Comparison of ENCODE assay signal across 20 mouse cellular contexts in the genomic region with DNA sequence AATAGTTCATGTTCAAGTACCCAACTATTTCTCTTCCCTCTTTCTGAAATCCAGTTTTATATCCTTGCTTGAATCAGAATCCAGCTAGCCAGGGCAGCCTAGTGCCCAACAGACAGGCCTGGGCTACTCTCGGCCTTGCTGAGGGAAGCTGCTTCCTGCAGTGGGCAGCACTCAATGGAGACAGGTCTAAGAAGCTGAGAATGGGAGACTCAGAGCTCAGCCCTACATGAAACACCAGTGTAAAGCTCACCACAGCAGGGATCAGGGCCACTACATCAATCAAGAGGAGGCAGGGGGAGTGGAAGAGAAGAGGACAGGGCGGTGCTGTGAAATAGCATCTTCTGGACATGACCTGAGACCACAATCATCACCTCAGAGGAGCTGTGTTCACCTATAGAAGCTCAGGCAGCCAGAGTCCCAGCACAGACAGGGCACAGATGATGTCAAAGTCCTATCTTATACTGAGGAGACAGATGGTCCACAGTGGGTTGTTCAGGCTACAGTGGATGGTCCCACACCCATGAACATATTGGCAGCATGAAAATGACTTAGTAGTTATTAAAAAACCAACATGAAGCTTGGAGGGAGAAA. TPM values are rescaled to one million over a fixed set of nuclear protein-coding genes. Genes with fewer than 3 reads are reported as not detected.
DNase-seq lines count a peak whose midpoint lies in the region; TF ChIP-seq lines count a peak whose summit lies in the region.
"Had no signal": no experiment of that assay in that cellular context is flagged by ENCODE, and none has a peak within 500 bp of the region (broad histone marks: within the 10 kb centered on the region; RNA-seq: fewer than 3 reads in every experiment).

No protein-coding gene starts in this region.

- H3K27me3 ChIP-seq in cerebellum, adult 2 months (ENCODE audit: control insufficient read depth, insufficient read depth, low read length), result no peaks in the 10 kb centered on the region
- H3K27me3 ChIP-seq: embryonic facial prominence, embryonic 15.5 days; heart, embryonic 15.5 days; hindbrain, embryonic 15.5 days had no signal

- H3K27ac ChIP-seq in cerebellum, adult 2 months (ENCODE audit: insufficient read depth, low read length), result peak overlapping the region; percentile 68
- H3K27ac ChIP-seq: embryonic facial prominence, embryonic 15.5 days; forebrain, embryonic 10.5 days; heart, adult 2 months; heart, embryonic 15.5 days; hindbrain, embryonic 10.5 days; hindbrain, embryonic 15.5 days had no signal

- TF ChIP-seq CTCF in cerebellum, adult 2 months (IDR thresholded peaks at IDR 0.05; ENCODE audit: borderline replicate concordance, insufficient read depth, low read depth, low read length), result no peak; the same call in 1 of the 2 replicates

- intact Hi-C loops in left cerebral cortex, postnatal 36 days (cut with DNase I), result no loop called here

- no peak overlapping the region for H3K4me3 ChIP-seq in cerebellum, adult 2 months (replicated peaks; ENCODE audit: insufficient read depth, low read depth, low read length)
- H3K4me3 ChIP-seq: embryonic facial prominence, embryonic 15.5 days; erythroblast, embryonic 14.5 days; forebrain, embryonic 10.5 days; heart, adult 2 months; heart, embryonic 15.5 days; hindbrain, embryonic 10.5 days; hindbrain, embryonic 15.5 days had no signal

- peak; percentile 29 for DNase-seq in heart, adult 11 months
- no peak for DNase-seq in heart, postnatal 4 days
- DNase-seq in brain, adult 2 months (ENCODE audit: low read depth, low spot score), result peak; percentile 72
- peak; percentile 51 to 74 for DNase-seq in cerebellum, adult 2 months
- DNase-seq in cerebellum, postnatal 14 days, result peak; percentile 46 to 64
- no peak for DNase-seq in left cerebral cortex, postnatal 36 days (ENCODE audit: low spot score in 2 of 2)
- DNase-seq in spleen, postnatal 10 days (ENCODE audit: low spot score in 2 of 2), result no peak
- DNase-seq: adrenal gland, adult 2 months; adrenal gland, postnatal 25 days; embryo, embryonic 11 days; gastrocnemius, postnatal 10 days; heart, adult 2 months; heart, postnatal 14 days; kidney, adult 11 months had no signal

- peaks cover 26% of the 10 kb centered on the region for H3K4me1 ChIP-seq in cerebellum, adult 2 months (ENCODE audit: control insufficient read depth, insufficient read depth, low read length)
- H3K4me1 ChIP-seq: embryonic facial prominence, embryonic 15.5 days; forebrain, embryonic 10.5 days; heart, embryonic 15.5 days; hindbrain, embryonic 10.5 days; hindbrain, embryonic 15.5 days had no signal

- no peak for TF ChIP-seq POLR2A in cerebellum, adult 2 months (IDR thresholded peaks at IDR 0.05; ENCODE audit: borderline replicate concordance, insufficient read depth, low read length)

- 25% methylated on average over 2 of the region's 2 CpGs for WGBS in cerebellum, adult 2 months

RNA-seq across cellular contexts. Expression of gene Ttc17, which starts 25.3 kb away (rescaled TPM):
- total RNA-seq in heart, postnatal 4 days (2021), result 10 to 100 TPM; 28.3 to 29.2 TPM
- 44.6 and 46.1 TPM in 2 replicates for polyA plus RNA-seq in cerebellum, adult 2 months (2012; rRNA removed)
- total RNA-seq in left cerebral cortex, postnatal 36 days (2021), result 10 to 100 TPM; 30.3 to 37.4 TPM

RNA-seq across cellular contexts. Expression of gene Api5, which starts 56.8 kb away (rescaled TPM):
- total RNA-seq in heart, postnatal 4 days (2021), result 10 to 100 TPM; 55.7 to 56.3 TPM
- 58.3 and 63.6 TPM in 2 replicates for polyA plus RNA-seq in cerebellum, adult 2 months (2012; rRNA removed)
- total RNA-seq in left cerebral cortex, postnatal 36 days (2021), result 10 to 100 TPM; 56.9 to 58.9 TPM

Comparison
In these comparisons a context has a peak if more than half of its experiments do, and no peak if none do; other contexts are left out.
1. DNase-seq: peak in heart, adult 11 months (single experiment), brain, adult 2 months (single experiment), cerebellum, adult 2 months (2 of 2) and cerebellum, postnatal 14 days (2 of 2); none in heart, postnatal 4 days (single experiment), left cerebral cortex, postnatal 36 days (0 of 2) and spleen, postnatal 10 days (0 of 2).